Mouse (Mus musculus): Measurements from ENCODE around the gene Hoga1.

DNA sequence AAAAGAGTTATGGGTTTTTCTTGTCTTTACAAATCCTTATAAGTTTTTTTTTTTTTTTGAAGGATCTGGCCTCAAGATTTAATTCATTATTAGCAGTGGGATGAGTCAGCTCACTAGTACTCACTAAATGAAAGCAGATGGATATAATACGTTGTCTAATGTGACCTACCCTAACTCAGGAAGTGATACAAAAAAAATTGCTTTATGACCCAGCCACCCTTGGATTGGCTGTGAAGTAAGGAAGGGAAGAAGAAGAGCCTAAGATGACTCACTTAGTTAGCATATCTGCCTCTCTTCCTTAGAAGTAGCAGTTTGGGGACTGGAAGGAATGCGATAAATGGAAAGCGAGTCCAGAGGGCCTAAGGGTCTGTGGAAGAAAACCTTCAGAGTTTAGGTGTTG, 54.0 kb downstream of the Hoga1 start:
- TF ChIP-seq ZC3H11A (IDR thresholded peaks at IDR 0.05; ENCODE audit: borderline replicate concordance, low read depth, low read length) (no peak), ZNF384 (IDR thresholded peaks at IDR 0.05; ENCODE audit: low read depth, low read length) (no peak), HCFC1 (IDR thresholded peaks at IDR 0.05; ENCODE audit: borderline replicate concordance, insufficient read depth, low read length) (no peak), CHD2 (IDR thresholded peaks at IDR 0.05; ENCODE audit: low read depth, low read length) (no peak), MAFK (IDR thresholded peaks at IDR 0.05; ENCODE audit: insufficient read depth, low read depth, low read length) (no peak)
